Mouse (Mus musculus) thymus, postnatal 14 days (tissue): ENCODE measurements around the gene Apobec2.

ENCODE experiments used
- DNase-seq: peaks from one replicate; pipeline ENCODE4 v3.0.0; 2021

The Apobec2 gene

DNA sequence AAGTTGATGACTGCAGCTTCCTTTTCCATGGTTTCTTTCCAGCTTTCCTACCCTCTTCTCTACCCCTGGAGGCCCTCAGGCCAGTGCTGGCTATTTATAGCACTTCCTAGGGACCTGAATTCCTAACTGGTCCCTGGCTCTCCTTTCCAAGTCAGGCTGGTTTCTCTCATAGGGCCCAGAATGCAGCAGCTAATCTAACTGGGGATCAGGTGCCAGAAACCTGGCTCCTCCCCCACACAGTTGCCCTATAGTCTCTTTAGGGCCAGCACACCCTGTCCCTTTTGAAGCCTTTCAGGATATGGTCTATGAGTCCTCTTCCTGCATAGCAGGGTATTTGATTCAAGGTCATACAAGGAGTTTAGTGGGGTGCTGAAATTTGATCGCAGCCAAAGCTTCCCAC lies 3.8 kb upstream of the Apobec2 start:
- DNase-seq, result no peak

- no peak for DNase-seq
Measured at GRCm38 (mm10) chr17:48434479-48434878, 1.7 kb upstream of the Apobec2 start.

- DNase-seq, result no peak
Measured at GRCm38 (mm10) chr17:48433689-48434330, 1.1 kb upstream of the Apobec2 start.

DNA sequence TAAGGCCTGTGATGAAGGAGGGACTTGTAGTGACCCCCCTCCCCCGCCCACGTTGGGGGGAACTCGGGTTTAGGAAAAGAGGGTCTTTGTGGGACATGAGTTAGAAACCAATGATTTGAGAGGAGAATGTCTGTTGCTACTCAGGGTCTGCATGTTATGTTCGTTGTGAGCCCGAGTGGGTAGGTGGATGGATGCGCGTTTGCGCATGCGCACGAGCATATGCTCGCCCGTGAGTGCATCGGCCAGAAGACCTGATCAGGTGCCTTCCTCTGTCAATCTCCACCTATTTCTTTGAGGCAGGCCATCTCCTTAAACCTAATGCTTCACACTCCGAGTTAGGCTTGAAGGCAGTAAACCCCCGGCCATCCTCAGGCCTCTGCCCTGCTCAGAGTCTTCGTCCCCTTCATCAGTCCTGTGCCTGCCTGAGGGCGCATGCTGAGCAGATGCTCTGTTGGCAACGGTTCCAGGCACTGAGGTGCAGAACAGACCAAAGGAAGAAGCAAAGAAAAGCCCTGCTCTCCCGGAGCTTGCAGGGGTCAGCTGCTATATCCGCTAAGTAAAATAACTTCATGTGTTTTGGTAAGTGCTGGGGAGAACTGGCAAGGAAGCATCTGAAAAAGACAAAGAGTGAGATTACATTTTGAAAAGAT lies 401 bp upstream of the Apobec2 start:
- no peak for DNase-seq

DNA sequence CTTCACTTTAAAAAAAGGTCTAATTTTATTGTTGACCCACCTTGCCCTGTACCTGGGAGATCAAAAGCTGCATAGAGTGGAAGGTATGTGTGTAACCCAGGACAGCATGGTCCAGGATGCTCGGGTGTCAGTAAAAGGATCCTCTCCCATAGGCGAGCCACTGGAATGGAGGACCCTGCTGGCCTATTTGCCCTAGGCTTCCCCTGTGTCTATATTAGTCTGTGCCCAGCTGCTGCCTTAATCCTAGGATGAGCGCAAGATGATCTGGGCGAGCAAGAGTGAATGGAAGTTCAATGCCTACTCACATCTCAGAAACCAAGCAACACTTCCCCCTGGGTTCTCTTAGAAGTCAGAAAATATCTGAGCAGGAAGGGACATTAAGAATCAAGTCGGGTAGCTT lies 1.7 kb downstream of the Apobec2 start:
- DNase-seq, result no peak

- DNase-seq, result no peak
Measured at GRCm38 (mm10) chr17:48430394-48430793, 2.3 kb downstream of the Apobec2 start.

DNA sequence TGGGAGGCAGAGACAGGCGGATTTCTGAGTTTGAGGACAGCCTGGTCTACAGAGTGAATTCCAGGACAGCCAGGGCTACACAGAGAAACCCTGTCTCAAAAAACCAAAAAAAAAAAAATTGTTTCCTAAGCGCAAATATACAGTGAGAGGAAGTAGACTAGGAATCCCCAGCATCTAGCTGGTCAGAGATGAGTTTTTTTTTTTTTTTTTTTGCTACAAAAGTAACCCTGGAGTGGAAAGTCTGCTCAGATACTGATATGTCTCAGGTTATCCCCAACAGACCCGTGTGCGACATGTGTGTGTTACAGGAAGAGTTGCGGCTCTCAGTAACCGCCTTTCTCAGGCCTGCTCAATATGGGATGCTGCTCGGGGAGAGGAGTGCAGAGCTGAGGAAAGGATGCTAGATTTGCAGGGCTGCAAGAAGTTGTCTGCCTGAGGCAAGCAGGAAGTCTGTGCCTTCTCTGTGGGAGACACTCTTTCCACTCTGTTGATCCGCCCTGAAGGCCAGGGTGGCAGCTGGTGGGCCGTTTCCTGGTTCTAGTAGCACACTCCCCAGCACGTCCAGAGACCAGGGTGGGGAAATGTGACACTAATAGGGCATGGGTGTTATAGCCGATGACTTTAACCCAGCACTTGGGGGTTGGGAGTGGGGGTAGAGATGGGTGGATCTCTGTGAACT lies 4.7 kb downstream of the Apobec2 start:
- DNase-seq, result peak; percentile 58

DNA sequence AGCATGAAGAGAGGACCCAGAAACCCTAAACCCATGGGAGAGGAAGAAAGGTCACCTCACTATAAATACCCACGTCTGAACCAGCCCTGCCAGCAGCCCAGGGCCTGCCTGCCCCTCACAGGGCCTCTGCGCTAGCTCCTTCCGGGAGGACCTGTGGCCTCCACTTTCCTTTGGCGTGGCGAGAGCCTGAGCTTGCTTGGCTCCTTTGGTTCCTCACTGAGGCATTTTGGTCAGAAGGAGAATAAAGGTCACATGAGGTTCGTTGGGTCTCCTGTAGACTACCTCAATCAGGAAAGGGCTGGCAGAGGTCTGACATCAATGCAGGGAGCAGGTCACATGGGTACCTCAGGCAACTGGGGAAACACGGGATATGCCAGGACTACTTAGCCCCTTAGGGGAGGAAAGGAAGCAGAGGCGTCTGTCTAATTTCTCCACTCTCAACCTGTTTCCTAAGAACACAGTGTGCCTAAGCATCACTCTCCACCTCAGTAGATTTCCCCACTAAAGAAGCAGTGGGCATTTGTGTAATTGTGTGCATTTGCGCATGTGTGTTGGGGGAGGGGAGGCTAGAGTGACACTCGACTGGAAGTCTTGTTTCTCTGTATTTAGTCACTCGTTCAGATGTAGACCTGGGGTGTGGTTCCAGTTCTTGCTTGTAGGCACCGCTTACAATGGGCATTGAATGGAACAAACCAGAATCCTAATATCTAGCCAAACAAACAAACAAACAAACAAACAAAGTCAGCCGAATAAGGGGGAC lies 5.6 kb downstream of the Apobec2 start:
- peak; percentile 34 for DNase-seq

DNA sequence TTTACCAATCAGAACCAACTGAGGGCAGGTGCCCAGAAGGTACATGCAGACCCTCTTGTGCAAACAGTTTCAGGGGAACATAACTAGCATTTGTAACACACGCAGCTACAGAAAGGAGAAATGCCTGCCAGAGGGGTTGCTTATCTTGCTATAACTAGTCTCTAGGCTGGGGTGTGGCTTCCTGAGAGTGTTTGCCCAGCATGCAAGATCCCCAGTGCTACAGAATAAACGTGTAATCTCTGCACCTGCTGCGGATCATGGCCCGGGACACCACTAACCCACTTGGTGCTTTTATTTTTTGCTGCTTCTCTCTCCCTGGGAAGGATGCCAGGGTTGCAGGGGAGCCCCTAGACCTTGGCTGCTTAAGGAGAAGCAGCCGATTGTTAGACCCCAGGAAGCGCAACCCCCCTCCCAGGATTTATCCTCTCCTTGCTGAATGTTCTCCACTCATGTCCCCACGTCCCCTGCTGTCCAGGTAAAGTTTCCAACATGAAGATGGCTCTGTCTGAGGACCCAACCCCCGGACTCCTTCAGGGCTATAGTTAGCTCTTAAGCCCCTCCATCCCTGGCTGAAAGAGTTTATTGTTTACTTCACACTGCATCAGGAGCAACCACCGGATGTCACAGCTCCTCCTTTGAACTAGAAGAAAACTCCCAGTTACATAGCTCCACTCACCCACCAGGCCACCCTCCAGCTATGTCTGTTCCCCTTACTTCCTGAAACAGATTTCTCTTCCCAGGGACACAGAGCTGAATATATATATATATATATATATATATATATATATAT lies 6.7 kb downstream of the Apobec2 start:
- DNase-seq, result peak; percentile 57

- no peak for DNase-seq
Measured at GRCm38 (mm10) chr17:48424237-48424636, 8.5 kb downstream of the Apobec2 start.

DNA sequence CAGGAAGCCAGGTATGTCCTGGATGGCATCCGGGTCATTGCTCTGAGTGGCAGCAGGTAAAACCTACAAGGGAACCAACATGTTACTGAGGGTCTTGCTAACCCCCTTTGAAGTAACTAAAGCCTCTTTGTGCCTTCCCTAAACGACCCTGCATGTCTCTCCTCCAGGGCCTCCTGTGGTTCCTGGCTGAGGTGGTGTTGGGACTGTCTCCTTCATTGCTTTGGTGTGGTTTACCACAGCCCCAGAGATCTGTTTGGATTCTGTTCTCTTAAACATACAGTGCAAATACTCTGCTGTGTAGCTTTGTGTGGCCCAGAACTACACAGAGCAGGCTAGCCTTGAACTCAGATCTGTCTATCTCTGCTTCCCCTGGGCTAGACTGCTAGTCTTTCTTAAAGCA lies 13.2 kb downstream of the Apobec2 start:
- no peak for DNase-seq

GRCm38 (mm10) chr17:48418781-48419180 lies 13.9 kb downstream of the Apobec2 start:
- no peak for DNase-seq

- no peak for DNase-seq
Measured at GRCm38 (mm10) chr17:48418174-48418573, 14.6 kb downstream of the Apobec2 start.

- no peak for DNase-seq
Measured at GRCm38 (mm10) chr17:48417521-48417920, 15.2 kb downstream of the Apobec2 start.

DNA sequence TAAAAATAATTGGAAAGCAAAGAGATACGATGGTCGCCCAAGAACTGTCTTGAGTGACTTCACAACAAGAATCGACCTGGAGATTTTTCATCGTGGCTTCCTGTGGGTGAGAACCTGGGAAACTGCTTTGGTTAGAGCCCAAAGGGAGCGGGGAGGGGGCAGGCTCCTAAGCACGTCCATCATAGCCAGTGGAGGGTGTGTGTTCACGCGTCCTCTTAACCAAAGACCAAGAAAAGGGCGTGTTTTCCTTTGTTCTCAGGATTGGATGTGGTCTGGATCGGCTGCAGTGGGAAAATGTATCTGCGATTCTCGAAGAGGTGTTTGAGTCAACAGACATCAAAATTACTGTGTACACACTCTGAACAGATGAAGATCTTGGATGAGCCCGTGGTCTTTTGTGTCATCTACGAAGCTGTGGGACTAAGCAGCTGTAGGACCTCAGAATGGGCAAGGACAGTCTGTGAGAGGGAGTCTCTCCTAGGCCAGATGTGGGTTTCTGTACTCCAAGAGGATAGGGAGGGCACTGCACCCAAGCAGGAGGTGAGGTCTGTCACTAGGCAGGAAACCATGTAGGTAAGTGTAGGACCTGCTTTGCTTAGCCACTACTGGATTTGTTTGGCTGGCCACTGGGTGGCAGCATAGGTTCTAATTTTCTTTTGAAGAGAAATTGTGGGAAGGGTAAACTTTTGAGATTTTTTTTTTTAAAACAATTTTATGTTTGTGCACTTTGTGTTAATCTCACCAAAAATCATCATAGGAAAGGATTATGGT lies 16.1 kb downstream of the Apobec2 start:
- DNase-seq, result peak; percentile 85

DNA sequence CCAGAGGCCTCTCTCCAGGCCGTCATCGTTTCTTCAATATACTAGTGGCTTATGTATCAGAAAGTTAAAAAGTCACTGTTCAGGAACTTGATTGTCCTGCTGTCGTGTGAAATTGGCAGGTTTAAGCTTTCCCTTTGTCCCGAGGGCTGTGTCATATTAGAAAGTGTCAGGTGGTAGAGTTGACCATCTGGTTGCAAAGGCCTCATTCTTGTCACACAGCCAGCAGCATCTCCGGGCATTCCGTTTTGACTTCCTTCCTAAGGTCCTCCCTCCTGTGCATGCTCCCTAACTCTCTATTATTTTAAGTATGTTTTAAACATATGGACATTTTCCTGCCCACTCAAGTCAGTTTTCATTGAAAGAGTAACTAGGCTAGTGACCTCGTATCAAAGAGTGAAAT lies 16.7 kb downstream of the Apobec2 start:
- DNase-seq, result no peak

GRCm38 (mm10) chr17:48411241-48411640 lies 21.5 kb downstream of the Apobec2 start:
- DNase-seq, result no peak

- no peak for DNase-seq
Measured at GRCm38 (mm10) chr17:48410299-48410785, 22.4 kb downstream of the Apobec2 start.

GRCm38 (mm10) chr17:48409380-48410298 lies 23.1 kb downstream of the Apobec2 start, which contains the start of the genes Nfya and Oard1:
TSS of gene Nfya (minus strand) at chr17:48409906.
TSS of gene Oard1 (plus strand) at chr17:48410014.
- peak; percentile 100 for DNase-seq
